Mouse (Mus musculus) lung, adult 2 months (tissue): ENCODE measurements around the gene Fam160a1.

Experiments used
- CTCF ChIP-seq: fragments of 200-500 bp; IDR thresholded peaks from 2 replicates; pipeline ENCODE4 v1.5.1; 2011; ENCODE audit warnings: mild to moderate bottlenecking, low read length, control low read depth; ENCODE audit not compliant: insufficient read depth
- POLR2A ChIP-seq: fragments of 200-500 bp; IDR thresholded peaks from 2 replicates; pipeline ENCODE4 v1.6.1; 2011; ENCODE audit warnings: low read depth, mild to moderate bottlenecking, control low read depth, low read length, borderline replicate concordance; ENCODE audit errors: extremely low read depth

- TF ChIP-seq CTCF (no peak), POLR2A (no peak)
Observed at GRCm38 (mm10) chr3:85652727-85653665, 164.1 kb downstream of the Fam160a1 start.
